Mouse (Mus musculus) testis, adult 2 months (tissue): ENCODE measurements around the gene Grin2b.

Experiments
- CTCF ChIP-seq: fragments of 200-500 bp; IDR thresholded peaks from 2 replicates; pipeline ENCODE4 v1.5.1; 2012; ENCODE audit warnings: low read depth, mild to moderate bottlenecking, inconsistent platforms, low read length, moderate library complexity; ENCODE audit not compliant: control insufficient read depth, insufficient read depth, insufficient replicate concordance
- POLR2A ChIP-seq: fragments of 200-500 bp; IDR thresholded peaks from 2 replicates; pipeline ENCODE4 v1.6.1; 2012; ENCODE audit warnings: low read depth, mild to moderate bottlenecking, inconsistent platforms, low read length, moderate library complexity; ENCODE audit not compliant: control insufficient read depth

DNA sequence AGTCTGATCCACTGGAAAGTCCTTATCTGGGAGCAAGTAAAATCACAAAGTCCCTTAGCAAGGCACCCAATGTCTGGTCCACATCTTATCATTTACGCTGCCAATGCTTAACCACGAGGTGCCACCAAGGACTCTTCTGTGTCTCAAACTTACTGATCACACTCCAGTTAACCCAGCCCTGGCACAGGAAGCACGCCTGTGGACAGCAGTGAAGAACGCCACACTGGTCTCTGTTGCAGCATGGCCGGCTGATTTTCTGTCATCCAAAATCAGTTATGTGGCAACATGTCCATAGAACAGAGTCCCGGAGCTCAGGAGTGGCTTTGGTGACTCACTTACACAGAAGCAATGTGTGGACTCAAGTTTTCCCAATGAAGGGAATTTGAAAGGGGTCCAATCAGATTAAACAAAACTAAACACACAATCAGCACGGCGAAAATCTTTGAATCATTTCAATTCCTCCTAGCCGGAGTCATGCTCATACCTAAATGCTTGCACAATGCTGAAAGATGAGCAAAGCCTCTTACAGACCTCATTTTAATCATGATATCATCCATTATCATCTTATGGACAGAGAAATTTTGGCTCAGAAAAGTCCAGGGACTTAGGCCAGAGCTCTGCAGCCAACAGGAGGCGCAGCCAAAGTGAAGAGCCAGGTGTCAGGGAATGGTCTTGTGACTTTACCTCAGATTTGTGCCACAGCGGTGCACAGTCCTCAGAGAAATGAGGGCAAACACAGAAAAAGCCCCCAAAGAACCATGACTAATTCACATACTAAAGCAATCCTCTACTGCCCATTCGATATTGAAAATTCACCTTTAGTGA, 159.5 kb downstream of the Grin2b start:
- TF ChIP-seq POLR2A (no peak), CTCF (no peak)
